Mouse (Mus musculus): Measurements from ENCODE around the gene Ptges.

DNA sequence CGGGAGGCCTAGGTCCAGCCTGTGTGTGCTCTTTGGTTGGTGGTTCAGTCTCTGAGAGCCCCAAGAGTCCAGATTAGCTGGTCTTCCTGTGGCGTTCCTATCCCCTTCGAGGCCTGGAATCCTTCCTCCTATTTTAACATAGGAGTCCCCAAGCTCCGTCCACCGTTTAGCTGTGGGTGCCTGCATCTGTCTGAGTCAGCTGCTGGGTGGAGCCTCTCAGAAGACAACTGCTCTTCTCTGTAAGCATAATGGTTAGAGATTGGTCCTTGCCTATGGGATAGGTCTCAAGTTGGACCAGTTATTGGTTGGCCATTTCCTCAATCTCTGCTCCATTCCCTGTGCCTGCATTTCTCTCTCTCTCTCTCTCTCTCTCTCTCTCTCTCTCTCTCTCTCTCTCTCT, 69.9 kb downstream of the Ptges start:
- TF ChIP-seq POLR2A (IDR thresholded peaks at IDR 0.05; ENCODE audit: low read depth, low read length): no peak
- TF ChIP-seq CTCF (IDR thresholded peaks at IDR 0.05; ENCODE audit: borderline replicate concordance, insufficient read depth, low read length): no peak
